Mouse (Mus musculus): ENCODE data around the gene Hist1h1e. TPM values are rescaled to one million over a fixed set of nuclear protein-coding genes. Genes with fewer than 3 reads are reported as not detected.

The Hist1h1e gene
- 187 TPM for total RNA-seq (2023)

DNA sequence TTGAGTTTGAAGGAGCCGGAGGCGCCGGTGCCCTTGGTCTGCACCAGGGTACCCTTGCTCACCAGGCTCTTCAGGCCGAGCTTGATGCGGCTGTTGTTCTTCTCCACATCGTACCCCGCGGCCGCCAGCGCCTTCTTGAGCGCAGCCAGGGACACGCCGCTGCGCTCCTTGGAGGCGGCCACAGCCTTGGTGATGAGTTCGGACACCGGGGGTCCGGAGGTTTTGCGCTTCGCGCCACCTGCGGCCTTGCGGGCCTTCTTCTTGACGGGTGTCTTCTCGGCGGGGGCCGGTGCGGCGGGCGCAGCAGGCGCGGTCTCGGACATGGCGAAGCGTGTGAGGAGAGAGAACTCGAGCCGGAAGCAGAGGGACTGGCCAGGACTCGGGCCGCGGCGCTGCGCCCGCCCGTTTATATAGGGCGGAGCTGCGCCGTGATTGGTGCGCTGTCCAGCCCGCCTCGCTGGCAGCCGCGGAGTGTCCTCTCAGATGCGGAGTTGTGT lies at the start of gene Hist1h1e:
Gene Hist1h1e, minus strand, starts transcription at position 384 of the 497 bp plus-strand sequence.

DNA sequence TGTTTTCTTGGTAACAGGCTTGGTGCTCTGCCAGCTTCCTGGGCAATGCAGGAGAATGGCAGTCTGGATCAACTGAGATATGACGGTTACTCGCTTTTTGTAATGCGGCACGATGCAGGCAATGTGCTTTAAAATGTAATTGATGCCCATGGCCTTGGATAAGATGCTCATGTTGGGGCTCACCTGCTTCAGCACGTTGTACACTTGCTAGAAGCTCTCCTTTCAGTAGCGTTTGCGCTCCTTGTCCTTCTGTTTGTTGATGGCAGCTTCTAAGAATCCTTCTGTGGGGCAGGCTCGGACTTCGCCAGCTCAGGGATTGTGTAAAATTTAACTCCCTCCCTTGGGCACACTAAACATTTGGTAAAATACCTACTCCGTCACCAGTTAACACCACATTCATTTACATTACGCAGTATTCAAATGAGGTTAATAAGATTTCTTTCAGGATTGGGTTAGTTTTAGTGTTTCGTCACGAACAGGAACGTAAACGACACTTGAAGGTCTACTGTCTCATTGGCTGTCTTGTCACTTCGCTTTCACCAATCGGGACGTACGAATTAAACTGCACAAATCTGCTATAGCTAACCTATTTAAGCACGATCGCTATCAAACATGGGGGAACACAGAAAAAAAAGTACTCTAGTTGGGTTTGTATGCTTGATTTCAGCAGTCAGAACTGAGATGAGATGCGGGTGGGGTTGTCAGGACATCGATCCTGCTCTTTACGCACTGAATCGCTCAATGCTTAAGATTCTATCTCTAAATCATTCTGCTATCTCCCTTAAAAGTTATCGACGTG lies 1.4 kb downstream of the Hist1h1e start, which contains the start of gene Hist1h2be:
Gene Hist1h2be, minus strand, starts transcription at position 392 of the 799 bp plus-strand sequence.

DNA sequence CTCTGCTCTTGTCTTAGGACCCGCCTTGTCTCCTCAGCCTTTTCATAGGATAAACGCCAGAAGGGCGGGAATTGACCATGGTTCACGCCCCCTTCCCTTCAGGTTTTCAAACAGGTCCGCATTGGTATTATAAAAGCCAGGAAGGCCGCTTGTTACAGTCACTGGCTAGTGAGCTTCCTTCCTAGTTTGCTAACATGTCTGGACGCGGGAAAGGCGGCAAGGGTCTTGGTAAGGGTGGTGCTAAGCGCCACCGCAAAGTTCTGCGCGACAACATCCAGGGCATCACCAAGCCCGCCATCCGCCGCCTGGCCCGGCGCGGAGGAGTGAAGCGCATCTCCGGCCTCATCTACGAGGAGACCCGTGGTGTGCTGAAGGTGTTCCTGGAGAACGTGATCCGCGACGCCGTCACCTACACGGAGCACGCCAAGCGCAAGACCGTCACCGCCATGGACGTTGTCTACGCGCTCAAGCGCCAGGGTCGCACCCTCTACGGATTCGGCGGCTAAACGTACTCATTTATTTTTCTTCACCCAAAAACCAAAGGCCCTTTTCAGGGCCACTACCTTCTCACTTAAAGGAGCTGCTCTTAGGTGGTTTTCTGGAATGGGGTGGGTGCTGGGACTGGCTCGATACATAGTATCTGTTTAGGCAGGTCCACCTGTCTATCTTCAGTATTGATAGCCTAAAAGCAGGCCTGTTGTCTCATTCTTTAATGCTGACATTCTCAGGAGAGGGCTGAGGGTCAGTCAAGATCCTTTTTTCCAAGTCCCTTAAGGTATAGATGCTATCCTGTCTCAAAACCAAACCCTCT lies 40.7 kb downstream of the Hist1h1e start, which contains the start of gene Hist1h4d:
Gene Hist1h4d, plus strand, starts transcription at position 191 of the 811 bp plus-strand sequence.

DNA sequence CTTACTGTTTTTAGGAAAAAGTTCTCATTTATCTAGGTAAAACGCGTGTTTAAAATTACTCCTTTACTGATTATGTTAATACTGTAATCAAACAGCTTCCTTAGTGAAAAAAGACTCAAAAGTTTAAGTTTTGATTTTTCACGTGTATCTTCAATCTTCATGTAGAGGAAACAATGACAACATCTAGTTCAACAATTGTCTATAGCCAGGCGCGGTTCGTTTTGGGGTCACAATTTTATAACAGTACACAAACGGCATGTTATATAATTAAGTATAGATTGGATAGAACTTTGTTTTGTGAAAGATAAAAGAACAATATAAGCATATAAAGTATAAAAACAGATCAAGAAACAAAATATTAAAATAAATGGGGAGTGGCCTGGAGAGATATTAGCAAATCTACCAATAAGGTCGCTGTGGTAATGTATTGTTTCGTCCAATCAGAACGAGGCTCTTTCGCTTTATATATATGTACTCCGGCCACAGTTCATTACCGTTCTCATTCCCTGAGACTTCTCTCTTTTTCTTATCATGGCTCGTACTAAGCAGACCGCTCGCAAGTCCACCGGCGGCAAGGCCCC lies 47.0 kb downstream of the Hist1h1e start, which contains the start of gene Hist1h3d:
Gene Hist1h3d, plus strand, starts transcription at position 493 of the 581 bp plus-strand sequence.

DNA sequence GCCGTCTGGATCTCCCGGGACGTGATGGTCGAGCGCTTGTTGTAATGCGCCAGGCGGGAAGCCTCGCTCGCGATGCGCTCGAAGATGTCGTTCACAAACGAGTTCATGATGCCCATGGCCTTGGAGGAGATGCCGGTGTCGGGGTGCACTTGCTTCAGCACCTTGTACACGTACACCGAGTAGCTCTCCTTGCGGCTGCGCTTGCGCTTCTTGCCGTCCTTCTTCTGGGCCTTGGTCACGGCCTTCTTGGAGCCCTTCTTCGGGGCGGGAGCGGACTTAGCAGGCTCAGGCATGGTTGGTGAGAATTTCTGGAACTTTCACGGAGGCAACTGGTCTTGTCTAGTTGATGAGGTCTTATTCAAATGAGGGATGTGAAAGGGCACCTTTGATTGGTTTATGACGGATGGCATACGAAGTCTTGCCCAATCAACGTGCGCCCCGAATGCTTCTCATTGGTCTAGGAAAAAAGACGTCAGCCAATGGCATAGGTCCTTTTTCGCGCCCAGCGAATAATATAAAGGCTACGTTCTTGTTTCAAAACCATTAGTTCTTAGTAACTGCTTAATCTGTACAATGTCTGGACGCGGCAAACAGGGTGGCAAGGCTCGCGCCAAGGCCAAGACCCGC lies 48.3 kb downstream of the Hist1h1e start, which contains the start of the genes Hist1h2bf and Hist1h2ad:
Gene Hist1h2bf, minus strand, starts transcription at position 299 of the 627 bp plus-strand sequence.
Gene Hist1h2ad, plus strand, starts transcription at position 484 of the 627 bp plus-strand sequence.

DNA sequence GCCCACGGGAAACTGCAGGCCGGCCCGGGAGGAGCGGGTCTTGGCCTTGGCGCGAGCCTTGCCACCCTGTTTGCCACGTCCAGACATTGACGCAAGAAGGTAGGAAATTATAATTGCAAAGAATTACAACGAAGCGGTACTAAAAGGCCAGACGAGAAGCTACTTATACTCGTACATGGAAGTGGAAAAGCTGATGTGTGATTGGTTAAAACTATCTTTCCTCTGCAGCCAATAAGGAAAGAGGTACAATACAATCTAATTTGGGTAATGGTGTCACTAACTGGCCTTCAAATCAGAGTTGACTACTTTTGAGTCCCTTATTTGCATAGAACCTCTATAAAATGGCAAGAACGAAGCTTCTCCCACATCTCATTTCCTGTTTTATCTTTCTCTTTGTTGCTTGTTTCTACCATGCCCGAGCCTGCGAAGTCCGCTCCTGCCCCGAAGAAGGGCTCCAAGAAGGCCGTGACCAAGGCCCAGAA lies 51.3 kb downstream of the Hist1h1e start, which contains the start of the genes Hist1h2ae and Hist1h2bg:
Gene Hist1h2ae, minus strand, starts transcription at position 199 of the 482 bp plus-strand sequence.
Gene Hist1h2bg, plus strand, starts transcription at position 375 of the 482 bp plus-strand sequence.

Other genes starting within 250 kb of the Hist1h1e start
- gene Abt1, start 198.7 kb downstream of the Hist1h1e start, total RNA-seq (2023), result 17.1 TPM
- gene Btn1a1, start 156.7 kb downstream of the Hist1h1e start, total RNA-seq (2023), result not detected
- gene Btn2a2, start 133.7 kb downstream of the Hist1h1e start, total RNA-seq (2023), result 0.55 TPM
- 235 TPM for gene Hist1h4h, start 91.5 kb downstream of the Hist1h1e start, total RNA-seq (2023)
- gene Hist1h2af, start 88.7 kb downstream of the Hist1h1e start, total RNA-seq (2023), result 10.3 TPM
- gene Hist1h3g, start 87.1 kb downstream of the Hist1h1e start, total RNA-seq (2023), result 2.5 TPM
- gene Hist1h2bh, start 79.2 kb downstream of the Hist1h1e start, total RNA-seq (2023), result 3.6 TPM
- gene Hist1h3f, start 78.5 kb downstream of the Hist1h1e start, total RNA-seq (2023), result 57.2 TPM
- gene Hist1h4f, start 70.9 kb downstream of the Hist1h1e start, total RNA-seq (2023), result 35.5 TPM
- 8.0 TPM for gene Hist1h1d, start 69.3 kb downstream of the Hist1h1e start, total RNA-seq (2023)
- 113 TPM for gene Hist1h3e, start 60.2 kb downstream of the Hist1h1e start, total RNA-seq (2023)
- gene Hist1h2ae, start 51.3 kb downstream of the Hist1h1e start, total RNA-seq (2023), result 10.3 TPM
- gene Hist1h2bg, start 51.2 kb downstream of the Hist1h1e start, total RNA-seq (2023), result 137 TPM
- 88.7 TPM for gene Hist1h2bf, start 48.4 kb downstream of the Hist1h1e start, total RNA-seq (2023)
- gene Hist1h2ad, start 48.2 kb downstream of the Hist1h1e start, total RNA-seq (2023), result 2.5 TPM
- gene Hist1h3d, start 46.8 kb downstream of the Hist1h1e start, total RNA-seq (2023), result 2.8 TPM
- gene Hist1h4d, start 41.0 kb downstream of the Hist1h1e start, total RNA-seq (2023), result 122 TPM
- gene Hist1h2be, start 1.4 kb downstream of the Hist1h1e start, total RNA-seq (2023), result 14.7 TPM
- gene Hist1h2ac, start 61.4 kb upstream of the Hist1h1e start, total RNA-seq (2023), result 6.8 TPM
- gene Hist1h2bc, start 61.6 kb upstream of the Hist1h1e start, total RNA-seq (2023), result 7.9 TPM
- gene Hist1h1t, start 73.3 kb upstream of the Hist1h1e start, total RNA-seq (2023), result not detected
- gene Hist1h4c, start 75.9 kb upstream of the Hist1h1e start, total RNA-seq (2023), result 147 TPM
- 2.7 TPM for gene Hfe, start 88.3 kb upstream of the Hist1h1e start, total RNA-seq (2023)
- gene Hist1h1c, start 116.2 kb upstream of the Hist1h1e start, total RNA-seq (2023), result 839 TPM
- 4.1 TPM for gene Hist1h3c, start 123.0 kb upstream of the Hist1h1e start, total RNA-seq (2023)
- 15.1 TPM for gene Hist1h2bb, start 124.2 kb upstream of the Hist1h1e start, total RNA-seq (2023)
- gene Hist1h2ab, start 128.6 kb upstream of the Hist1h1e start, total RNA-seq (2023), result 16.9 TPM
- gene Hist1h3b, start 129.7 kb upstream of the Hist1h1e start, total RNA-seq (2023), result 17.1 TPM
- gene Hist1h4b, start 134.5 kb upstream of the Hist1h1e start, total RNA-seq (2023), result 49.5 TPM
- 122 TPM for gene Hist1h4a, start 138.7 kb upstream of the Hist1h1e start, total RNA-seq (2023)
- 170 TPM for gene Hist1h3a, start 139.8 kb upstream of the Hist1h1e start, total RNA-seq (2023)
- gene Hist1h1a, start 141.1 kb upstream of the Hist1h1e start, total RNA-seq (2023), result 23.5 TPM
- gene Trim38, start 147.4 kb upstream of the Hist1h1e start, total RNA-seq (2023), result not detected
- not detected for gene Slc17a2, start 184.4 kb upstream of the Hist1h1e start, total RNA-seq (2023)
- gene Slc17a3, start 216.9 kb upstream of the Hist1h1e start, total RNA-seq (2023), result not detected
- gene Slc17a1, start 245.2 kb upstream of the Hist1h1e start, total RNA-seq (2023), result not detected